Mouse (Mus musculus): ENCODE results near the gene Gk2. TPM values are rescaled to one million over a fixed set of nuclear protein-coding genes. Genes with fewer than 3 reads are reported as not detected.

The Gk2 gene
- not detected in 2 replicates for polyA plus RNA-seq (2012; rRNA removed)

GRCm38 (mm10) chr5:97456816-97457215 lies at the start of gene Gk2:
TSS of gene Gk2 (minus strand) at chr5:97457021.
- Histone ChIP-seq H3K36me3 (ENCODE audit: control insufficient read depth, insufficient read depth, low read length) (no peaks in the 10 kb centered on the region), H3K27ac (ENCODE audit: insufficient read depth, low read length) (no peak within 1 kb of the TSS), H3K4me3 (ENCODE audit: extremely low read depth, insufficient read depth, insufficient read length) (no peak within 1 kb of the TSS), H3K4me1 (ENCODE audit: control insufficient read depth, insufficient read depth, insufficient read length) (no peaks in the 10 kb centered on the region), H3K27me3 (ENCODE audit: control insufficient read depth, insufficient read depth, low read length) (no peaks in the 10 kb centered on the region)
- TF ChIP-seq CTCF (IDR thresholded peaks at IDR 0.05; ENCODE audit: extremely low read depth, insufficient read depth, insufficient read length, insufficient replicate concordance), result no peak
- no peak for TF ChIP-seq POLR2A (IDR thresholded peaks at IDR 0.05; ENCODE audit: low read depth, low read length)
- 95% methylated on average over 10 of the region's 10 CpGs for WGBS
- no peak for DNase-seq (ENCODE audit: low read depth in 1 of 2, low spot score in 2 of 2)

DNA sequence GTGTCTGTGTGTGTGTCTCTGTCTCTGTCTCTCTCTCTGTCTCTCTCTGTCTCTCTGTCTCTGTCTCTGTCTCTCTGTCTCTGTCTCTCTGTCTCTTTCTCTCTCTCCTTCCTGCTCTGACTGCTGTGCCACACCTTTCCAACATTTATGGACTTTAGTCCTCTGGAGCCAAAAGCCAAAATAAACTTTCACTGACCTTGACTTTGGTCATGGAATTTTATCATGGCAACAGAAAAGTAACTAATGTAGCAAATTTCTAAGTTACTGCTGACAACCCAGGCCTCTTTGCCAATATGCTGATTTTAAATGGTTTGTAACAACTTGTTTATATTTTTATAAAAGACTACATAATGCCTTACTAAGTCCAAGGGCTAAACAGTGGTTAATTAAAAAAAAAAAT lies 41.2 kb upstream of the Gk2 start:
- TF ChIP-seq POLR2A (IDR thresholded peaks at IDR 0.05; ENCODE audit: low read depth, low read length) (no peak), CTCF (IDR thresholded peaks at IDR 0.05; ENCODE audit: extremely low read depth, insufficient read depth, insufficient read length, insufficient replicate concordance) (no peak)
- Histone ChIP-seq H3K27ac (ENCODE audit: insufficient read depth, low read length) (no peak overlapping the region), H3K27me3 (ENCODE audit: control insufficient read depth, insufficient read depth, low read length) (no peaks in the 10 kb centered on the region)

GRCm38 (mm10) chr5:97495488-97496092 lies 38.8 kb upstream of the Gk2 start:
- WGBS, result 67% methylated on average over 5 of the region's 5 CpGs
- no peak for DNase-seq (ENCODE audit: low read depth in 1 of 2, low spot score in 2 of 2)
- Histone ChIP-seq H3K36me3 (ENCODE audit: control insufficient read depth, insufficient read depth, low read length) (no peaks in the 10 kb centered on the region), H3K27ac (ENCODE audit: insufficient read depth, low read length) (no peak overlapping the region), H3K4me1 (ENCODE audit: control insufficient read depth, insufficient read depth, insufficient read length) (no peaks in the 10 kb centered on the region), H3K27me3 (ENCODE audit: control insufficient read depth, insufficient read depth, low read length) (no peaks in the 10 kb centered on the region), H3K4me3 (ENCODE audit: extremely low read depth, insufficient read depth, insufficient read length) (no peak overlapping the region)
- TF ChIP-seq CTCF (IDR thresholded peaks at IDR 0.05; ENCODE audit: extremely low read depth, insufficient read depth, insufficient read length, insufficient replicate concordance), result no peak
- TF ChIP-seq POLR2A (IDR thresholded peaks at IDR 0.05; ENCODE audit: low read depth, low read length), result no peak

More for the DNA sequence above, 41.2 kb upstream of the Gk2 start:
- no peak overlapping the region for H3K4me3 ChIP-seq (ENCODE audit: extremely low read depth, insufficient read depth, insufficient read length)
- no peaks in the 10 kb centered on the region for H3K36me3 ChIP-seq (ENCODE audit: control insufficient read depth, insufficient read depth, low read length)
- H3K4me1 ChIP-seq (ENCODE audit: control insufficient read depth, insufficient read depth, insufficient read length), result no peaks in the 10 kb centered on the region
- no peak for DNase-seq (ENCODE audit: low read depth in 1 of 2, low spot score in 2 of 2)

GRCm38 (mm10) chr5:97493421-97493820 lies 36.6 kb upstream of the Gk2 start:
- no peak for TF ChIP-seq POLR2A (IDR thresholded peaks at IDR 0.05; ENCODE audit: low read depth, low read length)
- no peak for TF ChIP-seq CTCF (IDR thresholded peaks at IDR 0.05; ENCODE audit: extremely low read depth, insufficient read depth, insufficient read length, insufficient replicate concordance)
- no peak overlapping the region for H3K4me3 ChIP-seq (ENCODE audit: extremely low read depth, insufficient read depth, insufficient read length)
- no peaks in the 10 kb centered on the region for H3K36me3 ChIP-seq (ENCODE audit: control insufficient read depth, insufficient read depth, low read length)
- no peak overlapping the region for H3K27ac ChIP-seq (ENCODE audit: insufficient read depth, low read length)
- 88% methylated on average over 5 of the region's 5 CpGs for WGBS
- H3K27me3 ChIP-seq (ENCODE audit: control insufficient read depth, insufficient read depth, low read length), result no peaks in the 10 kb centered on the region
- no peak for DNase-seq (ENCODE audit: low read depth in 1 of 2, low spot score in 2 of 2)
- H3K4me1 ChIP-seq (ENCODE audit: control insufficient read depth, insufficient read depth, insufficient read length), result no peaks in the 10 kb centered on the region

DNA sequence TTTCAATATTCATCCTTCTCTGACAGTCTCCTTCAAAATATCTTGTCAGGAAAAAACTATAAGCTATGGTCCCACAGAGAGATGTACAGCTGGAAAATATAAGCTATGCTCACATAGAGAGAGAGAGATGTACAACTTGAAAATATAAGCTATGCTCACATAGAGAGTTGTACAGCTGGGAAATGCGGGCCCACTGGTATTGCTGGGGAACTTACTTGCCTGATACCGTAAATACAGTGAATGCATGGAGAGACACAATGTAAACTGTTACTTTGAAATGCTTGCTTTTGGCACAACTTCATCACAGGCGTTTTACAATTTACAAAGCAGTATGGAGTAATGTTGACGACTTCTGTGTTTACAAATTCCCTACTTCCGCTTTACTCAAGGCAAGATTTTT lies 29.3 kb upstream of the Gk2 start:
- H3K27ac ChIP-seq (ENCODE audit: insufficient read depth, low read length), result no peak overlapping the region
- WGBS, result 89% methylated on average over 5 of the region's 5 CpGs
- no peak for DNase-seq (ENCODE audit: low read depth in 1 of 2, low spot score in 2 of 2)
- H3K4me1 ChIP-seq (ENCODE audit: control insufficient read depth, insufficient read depth, insufficient read length), result no peaks in the 10 kb centered on the region
- TF ChIP-seq POLR2A (IDR thresholded peaks at IDR 0.05; ENCODE audit: low read depth, low read length) (no peak), CTCF (IDR thresholded peaks at IDR 0.05; ENCODE audit: extremely low read depth, insufficient read depth, insufficient read length, insufficient replicate concordance) (no peak)
- H3K4me3 ChIP-seq (ENCODE audit: extremely low read depth, insufficient read depth, insufficient read length), result no peak overlapping the region
- H3K36me3 ChIP-seq (ENCODE audit: control insufficient read depth, insufficient read depth, low read length), result no peaks in the 10 kb centered on the region
- H3K27me3 ChIP-seq (ENCODE audit: control insufficient read depth, insufficient read depth, low read length), result no peaks in the 10 kb centered on the region

DNA sequence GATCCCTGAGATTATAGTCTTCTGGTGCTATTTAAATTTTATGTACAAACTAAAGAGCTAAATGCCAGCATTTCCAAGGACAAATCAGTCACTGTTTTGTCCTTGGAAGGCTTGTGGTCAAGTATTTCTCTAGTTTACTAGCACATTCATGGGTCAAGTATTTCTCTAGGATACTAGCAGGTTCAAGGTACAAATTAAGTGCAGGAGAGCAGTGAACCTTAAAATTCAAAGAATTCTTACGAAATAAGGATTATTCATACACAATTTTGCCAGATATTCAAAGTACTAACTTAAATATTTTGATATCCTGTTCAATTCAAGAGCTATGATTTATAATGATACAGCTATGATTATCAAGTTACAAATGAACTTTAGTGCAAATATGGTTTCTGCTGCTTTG lies 23.2 kb upstream of the Gk2 start:
- H3K27ac ChIP-seq (ENCODE audit: insufficient read depth, low read length), result no peak overlapping the region
- no peaks in the 10 kb centered on the region for H3K36me3 ChIP-seq (ENCODE audit: control insufficient read depth, insufficient read depth, low read length)
- TF ChIP-seq CTCF (IDR thresholded peaks at IDR 0.05; ENCODE audit: extremely low read depth, insufficient read depth, insufficient read length, insufficient replicate concordance), result no peak
- no peak for TF ChIP-seq POLR2A (IDR thresholded peaks at IDR 0.05; ENCODE audit: low read depth, low read length)
- no peaks in the 10 kb centered on the region for H3K27me3 ChIP-seq (ENCODE audit: control insufficient read depth, insufficient read depth, low read length)
- no peaks in the 10 kb centered on the region for H3K4me1 ChIP-seq (ENCODE audit: control insufficient read depth, insufficient read depth, insufficient read length)
- WGBS, result 75% methylated on average over 1 of the region's 1 CpGs
- no peak for DNase-seq (ENCODE audit: low read depth in 1 of 2, low spot score in 2 of 2)
- H3K4me3 ChIP-seq (ENCODE audit: extremely low read depth, insufficient read depth, insufficient read length), result no peak overlapping the region

DNA sequence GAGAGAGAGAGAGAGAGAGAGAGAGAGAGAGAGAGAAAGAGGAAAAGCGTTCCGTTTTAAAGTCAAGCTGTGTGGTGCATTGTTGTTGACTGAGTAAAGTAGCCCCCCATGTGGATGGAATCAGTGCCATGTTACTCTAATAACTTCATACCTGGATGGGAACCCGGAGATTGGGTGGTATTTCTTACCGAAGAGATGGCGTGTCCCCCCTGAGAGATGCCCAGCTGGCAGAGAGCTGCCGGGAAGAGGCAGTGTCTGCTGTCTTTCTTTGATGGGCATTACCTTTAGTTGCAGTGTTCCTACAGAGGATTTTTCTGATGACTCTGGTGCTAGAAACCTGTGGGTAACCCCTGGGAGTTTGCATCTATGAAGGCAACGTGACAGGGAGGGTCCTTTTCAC lies 10.4 kb upstream of the Gk2 start:
- Histone ChIP-seq H3K27ac (ENCODE audit: insufficient read depth, low read length) (no peak overlapping the region), H3K36me3 (ENCODE audit: control insufficient read depth, insufficient read depth, low read length) (no peaks in the 10 kb centered on the region), H3K4me1 (ENCODE audit: control insufficient read depth, insufficient read depth, insufficient read length) (no peaks in the 10 kb centered on the region), H3K27me3 (ENCODE audit: control insufficient read depth, insufficient read depth, low read length) (no peaks in the 10 kb centered on the region), H3K4me3 (ENCODE audit: extremely low read depth, insufficient read depth, insufficient read length) (no peak overlapping the region)
- TF ChIP-seq CTCF (IDR thresholded peaks at IDR 0.05; ENCODE audit: extremely low read depth, insufficient read depth, insufficient read length, insufficient replicate concordance), result no peak
- no peak for TF ChIP-seq POLR2A (IDR thresholded peaks at IDR 0.05; ENCODE audit: low read depth, low read length)
- DNase-seq (ENCODE audit: low read depth in 1 of 2, low spot score in 2 of 2), result no peak
- WGBS, result 89% methylated on average over 7 of the region's 7 CpGs
